Mouse (Mus musculus) liver, embryonic 12.5 days (tissue): ENCODE results near the gene Cryba4. TPM values are rescaled to one million over a fixed set of nuclear protein-coding genes. Genes with fewer than 3 reads are reported as not detected.
A peak's percentile ranks its signal among the peaks of the same experiment; 100 is the strongest.

ENCODE experiments used
- ATAC-seq: fragments of 200-750 bp; cut with Nextera tagmentation; 2 replicates; pipeline ENCODE4 v1.8.0; 2017; ENCODE audit warnings: moderate number of reproducible peaks, mild to moderate bottlenecking, moderate library complexity
- H3K27ac ChIP-seq: fragments of 300-500 bp; sonication (generic); 2 replicates; pipeline ENCODE4 v1.5.1; 2016; ENCODE audit warnings: mild to moderate bottlenecking
- H3K27me3 ChIP-seq: fragments of 300-500 bp; sonication (generic); replicated peaks from 2 replicates; pipeline ENCODE4 v1.6.1; 2016; ENCODE audit warnings: mild to moderate bottlenecking, moderate library complexity
- H3K36me3 ChIP-seq: fragments of 300-500 bp; sonication (generic); 2 replicates; pipeline ENCODE4 v1.6.1; 2016; ENCODE audit warnings: mild to moderate bottlenecking, moderate library complexity
- H3K4me1 ChIP-seq: fragments of 300-500 bp; sonication (generic); 2 replicates; pipeline ENCODE4 v1.6.1; 2016
- H3K4me2 ChIP-seq: fragments of 300-500 bp; sonication (generic); 2 replicates; pipeline ENCODE4 v1.6.1; 2016; ENCODE audit warnings: mild to moderate bottlenecking, moderate library complexity
- H3K4me3 ChIP-seq: fragments of 300-500 bp; sonication (generic); 2 replicates; pipeline ENCODE4 v1.5.1; 2016; ENCODE audit warnings: mild to moderate bottlenecking, moderate library complexity
- H3K9ac ChIP-seq: fragments of 300-500 bp; sonication (generic); 2 replicates; pipeline ENCODE4 v1.6.1; 2016; ENCODE audit warnings: mild to moderate bottlenecking, moderate library complexity
- H3K9me3 ChIP-seq: fragments of 300-500 bp; sonication (generic); replicated peaks from 2 replicates; pipeline ENCODE4 v1.6.1; 2016; ENCODE audit warnings: mild to moderate bottlenecking, moderate library complexity
- WGBS: fragments of 180-500 bp; shearing (Covaris S2); methylation state at CpG from one replicate; pipeline ENCODE4 v1.1.7; 2016; ENCODE audit not compliant: insufficient replicate concordance; 5-methylcytosine and 5-hydroxymethylcytosine counted together
- polyA plus RNA-seq: library from polyadenylated mRNA; unstranded; fragments of >200 nt; fragmentation: Nextera tagmentation; extraction: Ambion mirVana; gene quantifications from 2 replicates; pipeline ENCODE4 v1.2.1, GENCODE M21; 2016

Gene Cryba4
- polyA plus RNA-seq, 1 experiment from 2014 or later = 0.77 TPM

- H3K9me3 ChIP-seq = no peaks in the 10 kb centered on the region
- H3K36me3 ChIP-seq = no peaks in the 10 kb centered on the region
- no peak overlapping the region for H3K4me3 ChIP-seq
- peaks cover 14% of the 10 kb centered on the region for H3K27me3 ChIP-seq
- H3K4me2 ChIP-seq = no peak overlapping the region
- H3K4me1 ChIP-seq = peaks cover 14% of the 10 kb centered on the region
- WGBS = 58% methylated on average over 16 of the region's 16 CpGs
- H3K27ac ChIP-seq = no peak overlapping the region
- no peak for ATAC-seq
- no peak overlapping the region for H3K9ac ChIP-seq
These were observed 7.7 kb upstream of the Cryba4 start for GRCm38 (mm10) chr5:112259862-112260650.

- Histone ChIP-seq H3K4me2 (no peak overlapping the region), H3K4me1 (peaks cover 26% of the 10 kb centered on the region), H3K4me3 (no peak overlapping the region), H3K36me3 (no peaks in the 10 kb centered on the region), H3K9me3 (no peaks in the 10 kb centered on the region), H3K9ac (no peak overlapping the region), H3K27ac (no peak overlapping the region), H3K27me3 (peaks cover 14% of the 10 kb centered on the region)
- 80% methylated on average over 3 of the region's 3 CpGs for WGBS
- no peak for ATAC-seq
These were observed 5.6 kb upstream of the Cryba4 start for GRCm38 (mm10) chr5:112257896-112258295.

GRCm38 (mm10) chr5:112256457-112256856, 4.1 kb upstream of the Cryba4 start:
- Histone ChIP-seq H3K4me2 (no peak overlapping the region), H3K4me3 (no peak overlapping the region), H3K36me3 (no peaks in the 10 kb centered on the region), H3K27me3 (peaks cover 14% of the 10 kb centered on the region), H3K27ac (no peak overlapping the region), H3K9me3 (no peaks in the 10 kb centered on the region), H3K4me1 (peaks cover 37% of the 10 kb centered on the region), H3K9ac (no peak overlapping the region)
- 74% methylated on average over 9 of the region's 9 CpGs for WGBS
- no peak for ATAC-seq

GRCm38 (mm10) chr5:112255426-112255825, 3.1 kb upstream of the Cryba4 start, which contains the start of gene Crybb1:
Crybb1 (plus strand) TSS chr5:112255815.
- Histone ChIP-seq H3K4me2 (no peak within 1 kb of the TSS), H3K27ac (no peak within 1 kb of the TSS), H3K4me3 (no peak within 1 kb of the TSS), H3K4me1 (peaks cover 37% of the 10 kb centered on the region), H3K9ac (no peak within 1 kb of the TSS), H3K27me3 (peaks cover 9% of the 10 kb centered on the region), H3K36me3 (no peaks in the 10 kb centered on the region), H3K9me3 (no peaks in the 10 kb centered on the region)
- WGBS = 64% methylated on average over 3 of the region's 3 CpGs
- no peak for ATAC-seq

- Histone ChIP-seq H3K27me3 (no peaks in the 10 kb centered on the region; the same call in 1 of the 2 replicates), H3K36me3 (no peaks in the 10 kb centered on the region), H3K4me2 (no peak overlapping the region), H3K27ac (no peak overlapping the region), H3K9ac (no peak overlapping the region), H3K4me1 (peaks cover 37% of the 10 kb centered on the region), H3K9me3 (no peaks in the 10 kb centered on the region), H3K4me3 (no peak overlapping the region)
- 74% methylated on average over 7 of the region's 7 CpGs for WGBS
- no peak for ATAC-seq
These were observed 2.0 kb upstream of the Cryba4 start for GRCm38 (mm10) chr5:112254282-112254806.

- peak; percentile 87 for ATAC-seq
- WGBS = 15% methylated on average over 8 of the region's 8 CpGs
- Histone ChIP-seq H3K27me3 (peaks cover 3% of the 10 kb centered on the region; the same call in 1 of the 2 replicates), H3K9ac (no peak overlapping the region), H3K4me2 (peak overlapping the region; percentile 43), H3K9me3 (no peaks in the 10 kb centered on the region), H3K27ac (peak overlapping the region; percentile 73), H3K4me3 (no peak overlapping the region), H3K36me3 (no peaks in the 10 kb centered on the region), H3K4me1 (peaks cover 37% of the 10 kb centered on the region)
These were observed 851 bp upstream of the Cryba4 start for GRCm38 (mm10) chr5:112253169-112253568.

- no peak for ATAC-seq
- WGBS = 77% methylated on average over 11 of the region's 11 CpGs
- peaks cover 43% of the 10 kb centered on the region for H3K4me1 ChIP-seq
- no peak overlapping the region for H3K9ac ChIP-seq
- no peak overlapping the region for H3K4me3 ChIP-seq
- H3K36me3 ChIP-seq = no peaks in the 10 kb centered on the region
- 0 out of 2 replicates have a peak, but pooled peaks cover 12% of the 10 kb centered on the region for H3K27me3 ChIP-seq
- no peaks in the 10 kb centered on the region for H3K9me3 ChIP-seq
- H3K4me2 ChIP-seq = no peak overlapping the region
- H3K27ac ChIP-seq = no peak overlapping the region
These were observed 3.2 kb downstream of the Cryba4 start for GRCm38 (mm10) chr5:112249106-112249505.

GRCm38 (mm10) chr5:112247399-112247798, 4.9 kb downstream of the Cryba4 start:
- WGBS = 62% methylated on average over 8 of the region's 8 CpGs
- Histone ChIP-seq H3K4me1 (peaks cover 43% of the 10 kb centered on the region), H3K4me3 (no peak overlapping the region), H3K36me3 (no peaks in the 10 kb centered on the region), H3K27me3 (0 out of 2 replicates have a peak, but pooled peaks cover 12% of the 10 kb centered on the region), H3K27ac (no peak overlapping the region), H3K4me2 (no peak overlapping the region), H3K9ac (no peak overlapping the region), H3K9me3 (peaks cover 9% of the 10 kb centered on the region)
- ATAC-seq = no peak

GRCm38 (mm10) chr5:112244890-112245615, 7.3 kb downstream of the Cryba4 start:
- Histone ChIP-seq H3K36me3 (no peaks in the 10 kb centered on the region), H3K4me1 (peaks cover 56% of the 10 kb centered on the region), H3K27ac (peak overlapping the region; percentile 20; the same call in 1 of the 2 replicates), H3K4me3 (no peak overlapping the region), H3K27me3 (0 out of 2 replicates have a peak, but pooled peaks cover 12% of the 10 kb centered on the region), H3K9me3 (peaks cover 9% of the 10 kb centered on the region), H3K9ac (no peak overlapping the region), H3K4me2 (no peak overlapping the region)
- 63% methylated on average over 8 of the region's 8 CpGs for WGBS
- ATAC-seq = no peak

GRCm38 (mm10) chr5:112244275-112244562, 8.1 kb downstream of the Cryba4 start:
- peaks cover 65% of the 10 kb centered on the region for H3K4me1 ChIP-seq
- H3K4me3 ChIP-seq = no peak overlapping the region
- H3K36me3 ChIP-seq = no peaks in the 10 kb centered on the region
- peak overlapping the region; percentile 57 for H3K27ac ChIP-seq
- H3K9me3 ChIP-seq = peaks cover 9% of the 10 kb centered on the region
- peaks cover 17% of the 10 kb centered on the region for H3K27me3 ChIP-seq
- peak overlapping the region; percentile 36 for H3K4me2 ChIP-seq
- 25% methylated on average over 1 of the region's 1 CpGs for WGBS
- peak; percentile 57 for ATAC-seq
- H3K9ac ChIP-seq = no peak overlapping the region

- 26% methylated on average over 10 of the region's 10 CpGs for WGBS
- peaks cover 22% of the 10 kb centered on the region for H3K27me3 ChIP-seq
- H3K27ac ChIP-seq = peak overlapping the region; percentile 81
- H3K4me1 ChIP-seq = peaks cover 65% of the 10 kb centered on the region
- H3K4me2 ChIP-seq = peak overlapping the region; percentile 36
- no peaks in the 10 kb centered on the region for H3K36me3 ChIP-seq
- H3K9ac ChIP-seq = no peak overlapping the region
- peak; percentile 58 for ATAC-seq
- no peak overlapping the region for H3K4me3 ChIP-seq
- H3K9me3 ChIP-seq = peaks cover 9% of the 10 kb centered on the region
These were observed 8.6 kb downstream of the Cryba4 start for GRCm38 (mm10) chr5:112243539-112244274.
